ENCODE assay signal across 17 mouse cellular contexts in genomic region chr14:25776294-25776693, GRCm38 (mm10). TPM values are rescaled to one million over a fixed set of nuclear protein-coding genes. Genes with fewer than 3 reads are reported as not detected.
DNase-seq lines count a peak whose midpoint lies in the region; ATAC-seq and TF ChIP-seq lines count a peak whose summit lies in the region.
"Had no signal": no experiment of that assay in that cellular context is flagged by ENCODE, and none has a peak within 500 bp of the region (broad histone marks: within the 10 kb centered on the region; RNA-seq: fewer than 3 reads in every experiment).

No protein-coding gene starts in this region.

- no peak overlapping the region for H3K9ac ChIP-seq in heart, adult 2 months (ENCODE audit: low read depth, low read length)
- H3K9ac ChIP-seq in heart, embryonic 12.5 days: no peak overlapping the region
- H3K9ac ChIP-seq in intestine, embryonic 15.5 days: no peak overlapping the region
- H3K9ac ChIP-seq: forebrain, postnatal 0 days; kidney, embryonic 15.5 days had no signal

- WGBS in heart, adult 2 months: 55% methylated on average over 6 of the region's 6 CpGs
- WGBS in heart, embryonic 12.5 days: 56% methylated on average over 6 of the region's 6 CpGs
- 22% methylated on average over 6 of the region's 6 CpGs for WGBS in intestine, embryonic 15.5 days
- WGBS in thymus, adult 2 months: 76% methylated on average over 6 of the region's 6 CpGs
- 81% methylated on average over 6 of the region's 6 CpGs for WGBS in forebrain, embryonic 10.5 days

- no peak overlapping the region for H3K4me3 ChIP-seq in heart, adult 2 months
- no peak overlapping the region for H3K4me3 ChIP-seq in heart, embryonic 12.5 days
- no peak overlapping the region for H3K4me3 ChIP-seq in intestine, embryonic 15.5 days (replicated peaks)
- no peak overlapping the region for H3K4me3 ChIP-seq in thymus, adult 2 months (ENCODE audit: control insufficient read depth, insufficient read depth, low read length)
- H3K4me3 ChIP-seq in forebrain, embryonic 10.5 days: no peak overlapping the region
- H3K4me3 ChIP-seq: hindbrain, embryonic 10.5 days; kidney, embryonic 15.5 days had no signal

- H3K4me2 ChIP-seq in heart, embryonic 12.5 days: no peak overlapping the region
- peak overlapping the region; percentile 28; the same call in 1 of the 2 replicates for H3K4me2 ChIP-seq in intestine, embryonic 15.5 days (replicated peaks)
- H3K4me2 ChIP-seq: kidney, embryonic 15.5 days; liver, embryonic 11.5 days; midbrain, embryonic 11.5 days had no signal

- no peaks in the 10 kb centered on the region for H3K79me2 ChIP-seq in heart, adult 2 months (replicated peaks; ENCODE audit: control insufficient read depth, insufficient read depth, low read length)

- intact Hi-C loops in heart, adult 2 months (cut with DNase I): no loop called here

- no peak overlapping the region for H3K27ac ChIP-seq in heart, adult 2 months
- no peak overlapping the region for H3K27ac ChIP-seq in heart, embryonic 12.5 days (ENCODE audit: poor library complexity, severe bottlenecking)
- 0 out of 2 replicates have a peak overlapping the region, but pooled peaks have one; percentile 23 for H3K27ac ChIP-seq in intestine, embryonic 15.5 days
- H3K27ac ChIP-seq in thymus, adult 2 months (ENCODE audit: control insufficient read depth, insufficient read depth, low read length): no peak overlapping the region
- H3K27ac ChIP-seq in forebrain, embryonic 10.5 days: no peak overlapping the region
- H3K27ac ChIP-seq: hindbrain, embryonic 10.5 days; kidney, embryonic 15.5 days had no signal

- peaks cover 5% of the 10 kb centered on the region for H3K4me1 ChIP-seq in heart, adult 2 months (ENCODE audit: control insufficient read depth, insufficient read depth, low read length)
- H3K4me1 ChIP-seq in heart, embryonic 12.5 days (replicated peaks): peaks cover 42% of the 10 kb centered on the region
- peaks cover 34% of the 10 kb centered on the region for H3K4me1 ChIP-seq in intestine, embryonic 15.5 days (replicated peaks)
- H3K4me1 ChIP-seq in thymus, adult 2 months (replicated peaks; ENCODE audit: control insufficient read depth, insufficient read depth, low read length): peaks cover 12% of the 10 kb centered on the region
- H3K4me1 ChIP-seq in forebrain, embryonic 10.5 days: peaks cover 21% of the 10 kb centered on the region

- no peak for DNase-seq in heart, adult 2 months
- peak; percentile 40 for DNase-seq in testis, postnatal 14 days (ENCODE audit: low spot score)
- no peak for DNase-seq in testis, postnatal 10 days (ENCODE audit: low spot score)
- no peak for DNase-seq in thymus, adult 2 months
- DNase-seq in forebrain, embryonic 10.5 days (ENCODE audit: extremely low spot score, low spot score): no peak
- no peak for DNase-seq in thymus, adult 18-20 months
- DNase-seq: adrenal gland, adult 2 months; forebrain, postnatal 0 days; lung, postnatal 36 days; thymus, postnatal 14 days had no signal

- TF ChIP-seq EP300 in heart, adult 2 months (IDR thresholded peaks at IDR 0.05; ENCODE audit: insufficient read depth, low read depth, low read length): peak; percentile 51; the same call in 1 of the 2 replicates

- TF ChIP-seq POLR2A in heart, adult 2 months (IDR thresholded peaks at IDR 0.05; ENCODE audit: insufficient read depth, low read depth, low read length): no peak
- TF ChIP-seq POLR2A in thymus, adult 2 months (IDR thresholded peaks at IDR 0.05; ENCODE audit: control insufficient read depth, extremely low read depth, insufficient read depth, low read length, poor library complexity): no peak

- H3K9me3 ChIP-seq in heart, embryonic 12.5 days (replicated peaks): no peaks in the 10 kb centered on the region
- no peaks in the 10 kb centered on the region for H3K9me3 ChIP-seq in intestine, embryonic 15.5 days
- no peaks in the 10 kb centered on the region for H3K9me3 ChIP-seq in forebrain, embryonic 10.5 days
- H3K9me3 ChIP-seq: G1E; hindbrain, embryonic 10.5 days; kidney, embryonic 15.5 days had no signal

- no peak for TF ChIP-seq CTCF in heart, adult 2 months (IDR thresholded peaks at IDR 0.05)
- no peak for TF ChIP-seq CTCF in thymus, adult 2 months (IDR thresholded peaks at IDR 0.05; ENCODE audit: borderline replicate concordance, control insufficient read depth, extremely low read depth, insufficient read depth, low read length, poor library complexity)

- no peak for ATAC-seq in heart, embryonic 12.5 days (ENCODE audit: insufficient number of reproducible peaks, low FRiP score)
- peak; percentile 56 for ATAC-seq in intestine, embryonic 15.5 days
- ATAC-seq: forebrain, postnatal 0 days had no signal

- no peaks in the 10 kb centered on the region for H3K27me3 ChIP-seq in heart, adult 2 months (ENCODE audit: control insufficient read depth, insufficient read depth, low read length)
- H3K27me3 ChIP-seq in heart, embryonic 12.5 days (replicated peaks): no peaks in the 10 kb centered on the region
- no peaks in the 10 kb centered on the region for H3K27me3 ChIP-seq in intestine, embryonic 15.5 days (replicated peaks)
- H3K27me3 ChIP-seq in thymus, adult 2 months (ENCODE audit: control insufficient read depth, insufficient read depth, low read length): no peaks in the 10 kb centered on the region
- H3K27me3 ChIP-seq in forebrain, embryonic 10.5 days (ENCODE audit: poor library complexity, severe bottlenecking): peaks cover 13% of the 10 kb centered on the region
- H3K27me3 ChIP-seq: kidney, embryonic 15.5 days had no signal

- no peaks in the 10 kb centered on the region for H3K36me3 ChIP-seq in heart, adult 2 months (ENCODE audit: control insufficient read depth, insufficient read depth, low read length)
- H3K36me3 ChIP-seq in heart, embryonic 12.5 days: no peaks in the 10 kb centered on the region
- no peaks in the 10 kb centered on the region for H3K36me3 ChIP-seq in intestine, embryonic 15.5 days
- H3K36me3 ChIP-seq in thymus, adult 2 months (ENCODE audit: control insufficient read depth, insufficient read depth, low read length): no peaks in the 10 kb centered on the region
- no peaks in the 10 kb centered on the region for H3K36me3 ChIP-seq in forebrain, embryonic 10.5 days (replicated peaks)
- H3K36me3 ChIP-seq: G1E; hindbrain, embryonic 10.5 days; kidney, embryonic 15.5 days had no signal

RNA-seq across cellular contexts. Expression of gene Zcchc24, which starts 7.5 kb away (rescaled TPM):
- total RNA-seq in heart, adult 2 months (2021): 10 to 100 TPM; 33.5 TPM
- 27.3 and 39.4 TPM in 2 replicates for polyA plus RNA-seq in heart, adult 2 months (2012; rRNA removed)
- polyA plus RNA-seq in heart, embryonic 12.5 days (2016; fragmentation: Nextera tagmentation; extraction: Ambion mirVana): 30.4 and 31.9 TPM in 2 replicates
- polyA plus RNA-seq in intestine, embryonic 15.5 days (2015; fragmentation: Nextera tagmentation; extraction: Ambion mirVana): 20.6 and 21.0 TPM in 2 replicates
- polyA plus RNA-seq in thymus, adult 2 months (2012; rRNA removed): 26.2 and 28.9 TPM in 2 replicates
- 8.1 TPM in 2 replicates for polyA plus RNA-seq in forebrain, embryonic 10.5 days (2016; fragmentation: Nextera tagmentation; extraction: Ambion mirVana)
- polyA plus RNA-seq: G1E had no signal
